Mouse (Mus musculus): ENCODE measurements around the gene Mymx. TPM values are rescaled to one million over a fixed set of nuclear protein-coding genes. Genes with fewer than 3 reads are reported as not detected.

Gene Mymx
- polyA plus RNA-seq, 1 experiment from 2014 or later: 0.30 TPM

DNA sequence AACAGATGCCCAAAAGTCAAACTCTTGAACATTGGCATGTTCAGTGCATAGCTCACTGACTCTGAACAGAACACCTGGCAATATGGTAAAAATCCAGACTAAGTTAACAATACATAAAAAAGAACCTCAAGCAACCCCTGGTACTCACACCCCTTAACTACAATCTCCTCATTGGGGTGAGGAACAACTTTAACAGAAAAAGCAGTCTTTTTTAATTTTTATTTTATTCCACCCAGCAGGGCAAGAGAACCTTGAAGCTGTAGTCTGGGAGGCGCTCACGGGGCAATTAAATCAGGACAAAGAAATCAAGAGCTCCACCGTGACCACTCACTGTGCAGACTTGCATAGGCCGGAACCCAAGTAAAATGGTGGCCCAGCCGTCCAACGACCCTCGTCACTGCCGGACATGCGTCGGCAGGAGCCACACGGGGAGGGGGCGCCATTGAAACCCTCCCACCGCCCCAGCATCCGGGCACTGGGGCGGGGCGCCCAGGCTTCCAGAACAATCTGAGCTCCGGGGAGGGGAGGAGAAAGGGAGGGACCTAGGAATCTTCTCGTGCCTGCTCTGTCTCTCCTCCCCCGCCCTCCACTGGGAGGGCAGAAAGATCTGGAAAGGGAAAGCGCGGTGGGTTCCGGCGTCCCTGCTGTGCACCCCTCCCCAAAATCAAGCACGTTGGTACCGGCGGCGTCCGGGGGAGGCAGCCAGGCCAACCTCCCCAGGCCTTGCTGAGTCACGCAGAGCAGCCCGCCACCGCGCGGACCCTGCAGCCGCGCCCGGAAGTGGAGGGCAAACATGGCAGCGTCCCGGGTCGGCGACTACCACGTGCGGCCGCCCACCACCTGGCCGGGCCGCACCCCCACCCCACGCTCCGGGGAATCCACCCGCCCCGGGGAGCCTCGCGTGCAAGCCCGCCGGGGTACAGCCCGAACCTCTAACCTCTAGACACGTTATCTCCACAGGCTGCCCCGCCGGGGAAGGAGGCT is 29.5 kb downstream of the Mymx start:
- DNase-seq (ENCODE audit: extremely low spot score, low spot score): peak; percentile 87
- WGBS: under 1% methylated on average over 56 of the region's 57 CpGs

DNA sequence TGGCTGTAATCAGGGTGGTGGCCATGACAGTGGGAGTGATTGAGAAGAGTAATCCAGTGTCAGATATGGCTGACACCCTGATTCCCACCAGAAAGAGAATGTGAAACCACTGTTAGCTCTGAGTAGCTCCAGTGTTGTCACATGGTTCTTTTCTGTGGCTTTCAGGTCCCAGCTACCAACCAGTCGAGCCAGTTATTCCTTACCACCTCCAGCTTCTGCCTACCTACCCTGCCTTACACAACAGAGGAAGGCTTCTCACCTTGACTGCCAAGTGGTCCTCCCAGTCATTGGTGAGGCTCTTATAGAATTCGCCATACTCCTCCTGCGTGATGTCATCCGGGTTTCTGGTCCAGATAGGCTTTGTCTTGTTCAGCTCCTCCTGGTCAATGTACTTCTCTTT is 31.9 kb downstream of the Mymx start:
- H3K4me3 ChIP-seq: peak overlapping the region; percentile 83

More for the DNA sequence above, 29.5 kb downstream of the Mymx start:
- Histone ChIP-seq H3K36me3 (replicated peaks) (peaks cover 51% of the 10 kb centered on the region), H3K4me3 (peak overlapping the region; percentile 83), H3K27ac (peak overlapping the region; percentile 99), H3K9me3 (no peaks in the 10 kb centered on the region), H3K4me1 (peaks cover 62% of the 10 kb centered on the region), H3K27me3 (ENCODE audit: poor library complexity, severe bottlenecking) (no peaks in the 10 kb centered on the region)

DNA sequence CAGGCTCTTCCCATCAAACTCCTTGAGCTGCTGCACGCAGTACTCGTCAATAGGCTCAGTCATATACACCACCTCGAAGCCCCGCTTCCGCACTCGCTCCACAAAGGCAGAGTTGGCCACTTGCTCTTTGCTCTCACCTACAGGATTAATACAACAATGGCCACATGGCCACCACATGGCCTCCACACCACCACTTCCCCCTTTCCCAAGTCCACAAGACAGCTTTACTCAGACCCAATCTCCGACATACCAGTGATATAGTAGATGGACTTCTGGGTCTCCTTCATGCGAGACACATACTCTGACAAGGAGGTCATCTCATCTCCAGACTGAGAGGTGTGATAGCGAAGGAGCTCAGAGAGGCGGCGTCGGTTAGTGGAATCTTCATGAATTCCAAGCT is 32.9 kb downstream of the Mymx start:
- no peaks in the 10 kb centered on the region for H3K9me3 ChIP-seq
- WGBS: 89% methylated on average over 12 of the region's 12 CpGs
- H3K27me3 ChIP-seq (ENCODE audit: poor library complexity, severe bottlenecking): no peaks in the 10 kb centered on the region
- H3K4me1 ChIP-seq: peaks cover 81% of the 10 kb centered on the region
- no peak for DNase-seq (ENCODE audit: extremely low spot score, low spot score)
- no peak overlapping the region for H3K27ac ChIP-seq
- H3K4me3 ChIP-seq: peak overlapping the region; percentile 10; the same call in 1 of the 2 replicates
- H3K36me3 ChIP-seq (replicated peaks): peaks cover 76% of the 10 kb centered on the region

More for the DNA sequence above, 31.9 kb downstream of the Mymx start:
- WGBS: 76% methylated on average over 4 of the region's 4 CpGs
- Histone ChIP-seq H3K27me3 (ENCODE audit: poor library complexity, severe bottlenecking) (no peaks in the 10 kb centered on the region), H3K27ac (no peak overlapping the region), H3K4me1 (peaks cover 81% of the 10 kb centered on the region), H3K9me3 (no peaks in the 10 kb centered on the region), H3K36me3 (replicated peaks) (peaks cover 75% of the 10 kb centered on the region)
- DNase-seq (ENCODE audit: extremely low spot score, low spot score): no peak

DNA sequence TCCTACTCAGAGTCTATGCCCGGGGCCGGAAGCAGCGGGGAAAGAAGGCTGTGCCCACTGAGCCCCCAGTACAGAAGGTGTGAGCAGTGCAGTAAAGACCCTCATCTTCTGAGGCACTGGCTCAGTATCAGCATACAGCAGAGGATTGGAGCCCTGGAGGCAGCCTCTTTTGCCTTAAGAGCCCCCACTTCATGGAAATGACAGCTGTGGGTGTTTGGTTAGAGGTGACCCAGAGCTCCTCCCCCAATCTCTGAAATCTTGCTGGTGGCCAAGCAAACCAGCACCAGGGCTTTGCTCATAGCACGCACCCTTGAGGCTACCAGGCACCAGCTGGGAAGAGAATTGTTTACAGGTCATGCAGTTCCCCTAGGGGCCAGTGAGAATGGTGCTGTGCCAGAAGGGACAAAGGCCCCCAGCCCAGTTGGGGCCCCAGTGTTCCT is 34.7 kb downstream of the Mymx start:
- DNase-seq (ENCODE audit: extremely low spot score, low spot score): no peak
- H3K4me3 ChIP-seq: 0 out of 2 replicates have a peak overlapping the region, but pooled peaks have one; percentile 2
- 17% methylated on average over 4 of the region's 4 CpGs for WGBS
- H3K27ac ChIP-seq: 0 out of 2 replicates have a peak overlapping the region, but pooled peaks have one; percentile 1
- no peaks in the 10 kb centered on the region for H3K9me3 ChIP-seq
- peaks cover 82% of the 10 kb centered on the region for H3K4me1 ChIP-seq
- no peaks in the 10 kb centered on the region for H3K27me3 ChIP-seq (ENCODE audit: poor library complexity, severe bottlenecking)
- peaks cover 73% of the 10 kb centered on the region for H3K36me3 ChIP-seq (replicated peaks)

DNA sequence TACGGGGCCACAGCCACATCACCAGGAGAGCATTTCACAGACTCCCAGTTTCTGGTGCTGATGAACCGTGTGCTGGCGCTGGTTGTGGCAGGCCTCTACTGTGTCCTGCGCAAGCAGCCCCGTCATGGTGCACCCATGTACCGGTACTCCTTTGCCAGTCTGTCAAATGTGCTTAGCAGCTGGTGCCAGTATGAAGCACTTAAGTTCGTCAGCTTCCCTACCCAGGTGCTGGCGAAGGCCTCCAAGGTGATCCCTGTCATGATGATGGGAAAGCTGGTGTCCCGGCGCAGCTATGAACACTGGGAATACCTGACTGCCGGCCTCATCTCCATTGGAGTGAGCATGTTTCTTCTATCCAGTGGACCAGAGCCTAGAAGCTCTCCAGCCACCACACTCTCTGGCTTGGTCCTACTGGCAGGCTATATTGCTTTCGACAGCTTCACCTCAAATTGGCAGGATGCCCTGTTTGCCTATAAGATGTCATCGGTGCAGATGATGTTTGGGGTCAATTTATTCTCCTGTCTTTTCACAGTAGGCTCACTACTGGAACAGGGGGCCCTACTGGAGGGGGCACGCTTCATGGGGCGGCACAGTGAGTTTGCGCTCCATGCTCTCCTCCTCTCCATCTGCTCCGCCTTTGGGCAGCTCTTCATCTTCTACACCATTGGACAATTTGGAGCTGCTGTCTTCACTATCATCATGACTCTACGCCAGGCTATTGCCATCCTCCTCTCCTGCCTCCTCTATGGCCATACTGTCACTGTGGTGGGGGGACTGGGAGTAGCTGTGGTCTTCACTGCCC is 35.3 kb downstream of the Mymx start:
- WGBS: 75% methylated on average over 18 of the region's 18 CpGs
- Histone ChIP-seq H3K4me1 (peaks cover 79% of the 10 kb centered on the region), H3K27me3 (ENCODE audit: poor library complexity, severe bottlenecking) (no peaks in the 10 kb centered on the region), H3K9me3 (no peaks in the 10 kb centered on the region), H3K36me3 (replicated peaks) (peaks cover 67% of the 10 kb centered on the region), H3K27ac (0 out of 2 replicates have a peak overlapping the region, but pooled peaks have one; percentile 1), H3K4me3 (0 out of 2 replicates have a peak overlapping the region, but pooled peaks have one; percentile 7)
- no peak for DNase-seq (ENCODE audit: extremely low spot score, low spot score)

DNA sequence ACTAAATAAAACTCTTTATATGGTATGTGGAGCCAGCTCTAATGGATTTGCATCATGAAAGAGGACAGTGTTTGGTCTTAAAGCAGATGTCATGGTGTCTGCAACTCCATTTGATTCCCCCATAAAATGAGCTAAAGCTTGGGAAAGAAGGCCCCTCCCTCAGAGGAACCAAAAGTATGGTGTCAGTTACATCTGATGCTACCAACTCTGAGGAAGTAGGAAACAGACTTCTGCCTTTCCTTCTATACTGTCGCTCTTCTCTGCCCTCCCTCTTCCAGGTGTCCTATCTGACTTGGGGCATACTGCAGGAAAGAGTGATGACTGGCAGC is 35.9 kb downstream of the Mymx start:
- no peak for DNase-seq (ENCODE audit: extremely low spot score, low spot score)
- Histone ChIP-seq H3K4me3 (0 out of 2 replicates have a peak overlapping the region, but pooled peaks have one; percentile 7), H3K27ac (no peak overlapping the region), H3K4me1 (peaks cover 73% of the 10 kb centered on the region), H3K9me3 (no peaks in the 10 kb centered on the region), H3K27me3 (ENCODE audit: poor library complexity, severe bottlenecking) (no peaks in the 10 kb centered on the region), H3K36me3 (replicated peaks) (peaks cover 61% of the 10 kb centered on the region)
- WGBS: 100% methylated on average over 1 of the region's 1 CpGs

DNA sequence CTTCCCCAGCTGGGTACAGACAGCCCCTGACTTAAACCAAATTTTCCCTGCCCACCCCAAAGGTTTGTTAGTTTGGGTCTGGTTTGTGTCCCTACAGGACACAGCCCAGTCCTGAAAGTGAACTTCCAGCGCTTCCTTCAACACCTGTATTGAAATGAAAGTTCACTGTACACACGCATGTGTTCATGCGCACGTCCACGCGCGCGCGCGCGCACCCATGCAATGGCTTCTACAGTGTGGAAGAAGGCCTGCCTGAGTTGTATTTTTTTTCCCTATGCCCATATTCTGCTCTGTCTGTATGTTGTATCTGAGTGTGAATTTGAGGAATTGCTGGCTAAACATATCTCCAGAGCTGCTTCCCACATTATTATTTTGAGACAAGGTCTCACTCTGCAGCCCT is 36.8 kb downstream of the Mymx start:
- Histone ChIP-seq H3K4me3 (peak overlapping the region; percentile 92), H3K27ac (peak overlapping the region; percentile 96), H3K9me3 (no peaks in the 10 kb centered on the region), H3K4me1 (peaks cover 64% of the 10 kb centered on the region), H3K27me3 (ENCODE audit: poor library complexity, severe bottlenecking) (no peaks in the 10 kb centered on the region), H3K36me3 (replicated peaks) (peaks cover 52% of the 10 kb centered on the region)
- 94% methylated on average over 11 of the region's 11 CpGs for WGBS
- DNase-seq (ENCODE audit: extremely low spot score, low spot score): no peak

DNA sequence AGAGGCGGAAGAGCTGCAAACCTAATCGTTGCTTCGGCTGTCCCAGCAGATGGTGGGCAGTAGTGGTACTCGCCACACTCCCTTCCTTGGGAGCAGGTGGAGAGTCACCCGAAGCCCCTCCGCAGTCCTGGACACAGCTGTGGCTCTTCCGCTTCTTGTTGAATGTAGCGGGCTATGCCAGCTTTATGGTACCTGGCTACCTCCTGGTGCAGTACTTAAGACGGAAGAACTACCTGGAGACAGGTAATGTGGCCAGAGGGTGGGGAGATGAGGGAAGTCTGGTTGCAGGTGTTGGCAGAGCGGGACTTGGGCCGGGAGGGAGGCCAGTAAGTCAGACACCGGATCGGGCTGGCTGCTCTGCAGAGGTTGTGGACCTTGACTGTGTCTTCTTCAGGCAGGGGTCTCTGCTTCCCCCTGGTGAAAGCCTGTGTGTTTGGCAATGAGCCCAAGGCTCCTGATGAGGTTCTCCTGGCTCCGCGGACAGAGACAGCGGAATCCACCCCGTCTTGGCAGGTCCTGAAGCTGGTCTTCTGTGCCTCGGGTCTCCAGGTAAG is 37.3 kb downstream of the Mymx start:
- no peaks in the 10 kb centered on the region for H3K27me3 ChIP-seq (ENCODE audit: poor library complexity, severe bottlenecking)
- H3K4me3 ChIP-seq: peak overlapping the region; percentile 92
- H3K27ac ChIP-seq: peak overlapping the region; percentile 96
- H3K9me3 ChIP-seq: no peaks in the 10 kb centered on the region
- WGBS: 13% methylated on average over 18 of the region's 18 CpGs
- H3K36me3 ChIP-seq (replicated peaks): peaks cover 47% of the 10 kb centered on the region
- peaks cover 59% of the 10 kb centered on the region for H3K4me1 ChIP-seq
- DNase-seq (ENCODE audit: extremely low spot score, low spot score): no peak

DNA sequence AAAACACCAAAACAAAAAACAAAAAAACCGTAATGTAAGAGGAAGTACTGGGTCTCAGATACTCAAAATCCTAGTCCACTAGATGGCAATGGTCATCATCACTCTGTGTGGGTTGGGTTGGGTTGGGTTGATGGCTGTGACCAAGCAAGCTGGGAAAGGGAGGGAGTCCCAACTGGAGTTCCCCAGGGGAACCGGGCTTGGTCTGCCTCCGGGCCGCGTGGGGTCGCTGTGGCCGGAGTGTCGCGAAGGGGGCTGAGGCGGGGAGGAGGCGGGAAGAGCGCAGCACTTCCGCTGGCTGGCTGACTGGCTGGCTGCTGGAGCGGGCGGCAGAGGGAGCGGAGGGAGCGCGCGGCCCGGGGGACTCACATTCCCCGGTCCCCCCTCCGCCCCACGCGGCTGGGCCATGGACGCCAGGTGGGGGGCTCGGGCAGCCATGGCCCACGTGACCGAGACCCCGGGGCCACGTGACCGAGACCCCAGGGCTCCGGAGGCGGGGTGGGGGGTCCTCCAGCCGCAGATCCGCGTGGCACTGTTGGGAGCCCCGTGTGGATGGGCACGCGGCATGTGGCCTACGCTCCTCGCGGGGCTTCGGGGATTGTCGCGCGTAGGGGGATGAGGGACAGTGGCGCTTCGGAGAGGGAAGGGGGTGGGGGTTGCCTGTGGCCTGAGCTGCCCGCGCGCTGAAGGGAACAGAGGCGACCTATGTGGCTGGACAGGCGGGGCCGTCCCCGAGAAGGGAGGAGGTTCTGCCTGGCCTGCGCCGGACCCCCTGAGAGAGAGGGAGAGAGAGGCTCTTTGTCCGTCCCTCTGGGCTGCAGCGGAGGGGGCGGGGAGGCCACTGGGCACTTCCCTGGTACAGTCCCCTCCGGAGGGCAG is 38.0 kb downstream of the Mymx start, which contains the start of gene Slc35b2:
Gene Slc35b2 (plus strand): TSS at position 220 of the 876 bp plus-strand sequence.
- Histone ChIP-seq H3K4me1 (peaks cover 56% of the 10 kb centered on the region), H3K4me3 (peak within 1 kb of the TSS; percentile 92), H3K27me3 (ENCODE audit: poor library complexity, severe bottlenecking) (no peaks in the 10 kb centered on the region), H3K36me3 (replicated peaks) (peaks cover 43% of the 10 kb centered on the region), H3K9me3 (no peaks in the 10 kb centered on the region), H3K27ac (peak within 1 kb of the TSS; percentile 96)
- peak; percentile 93 for DNase-seq (ENCODE audit: extremely low spot score, low spot score)
- under 1% methylated on average over 59 of the region's 61 CpGs for WGBS

DNA sequence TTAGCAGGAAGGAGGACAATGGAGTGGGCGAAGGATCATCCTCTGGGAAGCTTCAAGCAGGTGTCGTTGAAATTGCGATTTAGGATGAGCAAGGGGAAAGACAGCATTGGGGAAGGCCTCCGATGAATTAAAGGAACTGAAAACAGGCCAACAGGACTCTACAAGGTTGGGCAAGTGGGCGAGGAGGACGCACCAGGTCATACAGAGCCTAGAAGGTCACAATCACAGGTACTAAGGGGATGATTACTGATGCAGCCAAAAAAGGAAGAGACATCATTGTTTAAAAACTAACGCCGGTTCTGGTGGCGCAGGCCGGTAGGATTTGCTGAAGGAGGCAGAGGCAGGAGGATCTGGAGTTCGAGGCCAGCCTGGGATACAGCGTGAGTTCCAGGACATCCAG is 38.7 kb downstream of the Mymx start:
- peaks cover 58% of the 10 kb centered on the region for H3K4me1 ChIP-seq
- H3K36me3 ChIP-seq (replicated peaks): peaks cover 36% of the 10 kb centered on the region
- no peaks in the 10 kb centered on the region for H3K9me3 ChIP-seq
- peak; percentile 14 for DNase-seq (ENCODE audit: extremely low spot score, low spot score)
- peaks cover 6% of the 10 kb centered on the region for H3K27me3 ChIP-seq (ENCODE audit: poor library complexity, severe bottlenecking)
- H3K4me3 ChIP-seq: peak overlapping the region; percentile 92
- H3K27ac ChIP-seq: no peak overlapping the region
- 84% methylated on average over 12 of the region's 12 CpGs for WGBS

DNA sequence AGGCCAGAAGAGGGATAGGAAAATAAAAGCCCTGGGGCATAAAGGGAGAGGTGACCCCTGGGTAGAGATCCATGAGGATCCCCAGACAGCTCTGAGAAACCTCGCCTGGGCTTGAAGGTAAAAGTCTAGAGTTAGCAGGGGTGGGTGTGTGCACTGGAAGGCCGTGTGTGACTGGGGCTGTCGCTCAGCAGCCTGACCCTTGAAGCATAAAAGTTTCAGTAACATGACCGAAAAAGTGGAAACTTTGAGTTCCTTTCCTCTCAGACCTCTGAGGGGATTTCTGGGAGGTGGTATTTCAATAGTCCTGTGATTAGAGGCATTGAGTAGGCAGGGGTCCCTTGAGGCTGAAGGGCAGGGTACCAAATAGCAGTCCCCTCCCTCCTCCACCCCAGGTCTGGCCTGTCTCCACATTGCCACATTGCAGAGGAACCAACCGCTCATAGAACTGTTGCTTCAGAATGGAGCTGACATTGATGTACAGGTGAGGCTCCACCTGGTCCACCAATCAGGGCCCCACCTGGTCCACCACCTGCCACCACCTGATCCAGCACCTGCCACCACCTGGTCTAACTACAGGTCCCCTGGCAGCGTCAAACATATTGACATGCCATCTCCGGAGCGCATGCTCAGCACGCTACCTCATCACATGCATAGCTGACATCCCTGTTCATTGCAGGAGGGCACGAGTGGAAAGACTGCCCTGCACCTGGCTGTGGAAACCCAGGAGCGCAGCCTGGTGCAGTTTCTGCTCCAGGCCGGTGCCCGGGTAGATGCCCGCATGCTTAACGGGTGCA is 42.0 kb downstream of the Mymx start:
- DNase-seq (ENCODE audit: extremely low spot score, low spot score): no peak
- 89% methylated on average over 15 of the region's 15 CpGs for WGBS
- H3K27ac ChIP-seq: no peak overlapping the region
- H3K36me3 ChIP-seq (replicated peaks): peaks cover 3% of the 10 kb centered on the region
- H3K4me3 ChIP-seq: no peak overlapping the region
- H3K4me1 ChIP-seq: peaks cover 61% of the 10 kb centered on the region
- peaks cover 31% of the 10 kb centered on the region for H3K27me3 ChIP-seq (ENCODE audit: poor library complexity, severe bottlenecking)
- no peaks in the 10 kb centered on the region for H3K9me3 ChIP-seq
